Comparison of ENCODE assay signal across 8 mouse cellular contexts in the genomic region with DNA sequence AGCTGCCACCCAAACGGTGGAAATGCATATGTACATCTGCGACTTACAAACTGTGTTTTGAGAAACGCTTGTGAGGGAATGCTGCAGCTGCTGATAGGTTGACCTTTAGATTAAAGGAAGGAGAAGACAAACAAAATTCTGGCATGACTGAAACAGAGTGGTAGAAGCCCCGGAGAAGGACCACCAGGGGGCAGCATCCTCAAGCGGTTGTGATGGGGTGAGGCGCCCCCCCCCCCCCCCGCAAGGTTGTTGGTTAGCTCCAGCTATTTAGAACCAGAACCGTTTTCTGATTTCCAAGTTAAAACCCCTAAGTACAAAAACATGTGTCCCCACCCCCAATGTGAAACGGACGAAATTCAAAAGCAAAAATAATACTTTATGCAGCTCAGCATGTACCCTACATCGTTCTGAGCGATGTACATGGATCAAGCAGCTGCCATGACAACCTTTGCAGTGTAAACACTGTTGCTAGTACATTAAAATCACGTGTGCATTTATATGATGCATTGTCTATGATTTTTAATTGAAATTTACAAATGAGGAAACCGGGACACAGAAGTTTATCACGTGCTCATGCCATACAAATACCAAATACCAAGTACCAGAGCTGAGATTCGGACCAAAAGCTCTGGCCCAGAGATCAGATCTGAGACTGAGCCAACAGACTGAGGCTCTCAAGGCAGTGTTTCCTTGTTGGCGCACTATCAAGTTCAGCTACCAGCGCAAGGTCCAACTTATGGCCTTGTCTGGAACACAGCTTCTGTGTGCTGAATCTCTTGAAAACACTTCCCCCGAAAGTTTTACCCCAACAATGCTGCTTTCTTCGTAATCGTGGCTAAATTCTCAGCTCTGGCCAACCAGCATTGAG.
A peak's percentile ranks its signal among the peaks of the same experiment; 100 is the strongest.
DNase-seq lines count a peak whose midpoint lies in the region; ATAC-seq and TF ChIP-seq lines count a peak whose summit lies in the region.

No protein-coding gene starts in this region.

- WGBS in hindbrain, embryonic 11.5 days: 64% methylated on average over 21 of the region's 21 CpGs
- WGBS in hindbrain, embryonic 12.5 days: 63% methylated on average over 21 of the region's 21 CpGs
- 45% methylated on average over 21 of the region's 21 CpGs for WGBS in cerebellum, adult 2 months

- no peak overlapping the region for H3K4me3 ChIP-seq in hindbrain, embryonic 11.5 days (ENCODE audit: low read depth, low read length)
- no peak overlapping the region for H3K4me3 ChIP-seq in hindbrain, embryonic 12.5 days
- H3K4me3 ChIP-seq in cerebellum, adult 2 months (replicated peaks; ENCODE audit: insufficient read depth, low read depth, low read length): no peak overlapping the region

- no peak overlapping the region for H3K4me2 ChIP-seq in hindbrain, embryonic 11.5 days (replicated peaks; ENCODE audit: low read depth, low read length)
- H3K4me2 ChIP-seq in hindbrain, embryonic 12.5 days (replicated peaks): no peak overlapping the region

- intact Hi-C loops in left cerebral cortex, postnatal 14 days (cut with DNase I): loop anchor here (5.0 to 10.0 kb wide), 2 partner anchors 203 to 401 kb away; no protein-coding TSS in a partner anchor

- no peaks in the 10 kb centered on the region for H3K4me1 ChIP-seq in hindbrain, embryonic 11.5 days (replicated peaks; ENCODE audit: control insufficient read depth, insufficient read depth, low read length)
- H3K4me1 ChIP-seq in hindbrain, embryonic 12.5 days: no peaks in the 10 kb centered on the region
- H3K4me1 ChIP-seq in cerebellum, adult 2 months (ENCODE audit: control insufficient read depth, insufficient read depth, low read length): no peaks in the 10 kb centered on the region

- no peak for TF ChIP-seq POLR2A in cerebellum, adult 2 months (IDR thresholded peaks at IDR 0.05; ENCODE audit: borderline replicate concordance, insufficient read depth, low read length)

- H3K9ac ChIP-seq in hindbrain, embryonic 11.5 days (ENCODE audit: low read depth, low read length): no peak overlapping the region
- H3K9ac ChIP-seq in hindbrain, embryonic 12.5 days: no peak overlapping the region

- DNase-seq in hindbrain, embryonic 11.5 days (ENCODE audit: low spot score): peak; percentile 61
- peak; percentile 43 for DNase-seq in MN1 (ENCODE audit: low spot score)
- peak; percentile 43 to 54 for DNase-seq in cerebellum, adult 2 months
- peak; percentile 50 for DNase-seq in gastrocnemius, postnatal 25 days
- peak; percentile 28 to 69 for DNase-seq in left cerebral cortex, postnatal 14 days (ENCODE audit: low spot score in 2 of 2)
- DNase-seq in thymus, postnatal 0 days (ENCODE audit: low spot score): peak; percentile 74

- no peak for ATAC-seq in hindbrain, embryonic 11.5 days (ENCODE audit: low FRiP score)
- no peak for ATAC-seq in hindbrain, embryonic 12.5 days (ENCODE audit: low FRiP score)
- peak; percentile 48; the same call in 1 of the 2 replicates for ATAC-seq in neutrophil, adult 5-6 weeks (ENCODE audit: extremely low read depth, insufficient number of reproducible peaks, low FRiP score, poor library complexity, severe bottlenecking)

- H3K9me3 ChIP-seq in hindbrain, embryonic 11.5 days (ENCODE audit: control insufficient read depth, low read length): no peaks in the 10 kb centered on the region
- no peaks in the 10 kb centered on the region for H3K9me3 ChIP-seq in hindbrain, embryonic 12.5 days (replicated peaks)

- no peak overlapping the region for H3K27ac ChIP-seq in hindbrain, embryonic 11.5 days (ENCODE audit: low read depth, low read length)
- no peak overlapping the region for H3K27ac ChIP-seq in hindbrain, embryonic 12.5 days
- H3K27ac ChIP-seq in cerebellum, adult 2 months (ENCODE audit: insufficient read depth, low read length): no peak overlapping the region

- no peaks in the 10 kb centered on the region for H3K36me3 ChIP-seq in hindbrain, embryonic 11.5 days (ENCODE audit: control insufficient read depth, insufficient read depth, low read length)
- H3K36me3 ChIP-seq in hindbrain, embryonic 12.5 days: no peaks in the 10 kb centered on the region

- H3K27me3 ChIP-seq in hindbrain, embryonic 11.5 days (ENCODE audit: control insufficient read depth, insufficient read depth, low read length): peaks cover 34% of the 10 kb centered on the region
- peaks cover 78% of the 10 kb centered on the region for H3K27me3 ChIP-seq in hindbrain, embryonic 12.5 days
- H3K27me3 ChIP-seq in cerebellum, adult 2 months (ENCODE audit: control insufficient read depth, insufficient read depth, low read length): no peaks in the 10 kb centered on the region; the same call in 1 of the 2 replicates

- TF ChIP-seq CTCF in cerebellum, adult 2 months (IDR thresholded peaks at IDR 0.05; ENCODE audit: borderline replicate concordance, insufficient read depth, low read depth, low read length): peak; percentile 25; the same call in 1 of the 2 replicates
